Mouse (Mus musculus) forebrain, embryonic 13.5 days (tissue): ENCODE results near the gene Csad. TPM values are rescaled to one million over a fixed set of nuclear protein-coding genes. Genes with fewer than 3 reads are reported as not detected.
"Not testable (repeated sequence)": the region's sequence is repeated elsewhere in the genome, so short reads cannot be mapped to it uniquely, and the experiment has no call there.

Source experiments
- ATAC-seq: fragments of 200-750 bp; cut with Nextera tagmentation; 2 replicates; pipeline ENCODE4 v1.8.0; 2017
- H3K27ac ChIP-seq: fragments of 300-500 bp; sonication (generic); 2 replicates; pipeline ENCODE4 v1.5.1; 2015; ENCODE audit warnings: inconsistent platforms, mild to moderate bottlenecking, moderate library complexity
- H3K27me3 ChIP-seq: fragments of 300-500 bp; sonication (generic); 2 replicates; pipeline ENCODE4 v1.6.1; 2015; ENCODE audit warnings: mild to moderate bottlenecking, inconsistent platforms
- H3K36me3 ChIP-seq: fragments of 300-500 bp; sonication (generic); 2 replicates; pipeline ENCODE4 v1.6.1; 2015; ENCODE audit warnings: mild to moderate bottlenecking, inconsistent platforms; ENCODE audit not compliant: poor library complexity, severe bottlenecking
- H3K4me1 ChIP-seq: fragments of 300-500 bp; sonication (generic); 2 replicates; pipeline ENCODE4 v1.6.1; 2015; ENCODE audit warnings: inconsistent platforms
- H3K4me2 ChIP-seq: fragments of 300-500 bp; sonication (generic); 2 replicates; pipeline ENCODE4 v1.6.1; 2015; ENCODE audit warnings: inconsistent platforms, mild to moderate bottlenecking, moderate library complexity
- H3K4me3 ChIP-seq: fragments of 300-500 bp; sonication (generic); 2 replicates; pipeline ENCODE4 v1.5.1; 2015; ENCODE audit warnings: mild to moderate bottlenecking, inconsistent platforms
- H3K9ac ChIP-seq: fragments of 300-500 bp; sonication (generic); 2 replicates; pipeline ENCODE4 v1.6.1; 2015; ENCODE audit warnings: mild to moderate bottlenecking, inconsistent platforms
- H3K9me3 ChIP-seq: fragments of 300-500 bp; sonication (generic); replicated peaks from 2 replicates; pipeline ENCODE4 v1.6.1; 2016; ENCODE audit warnings: inconsistent platforms
- WGBS: fragments of 180-500 bp; shearing (Covaris S2); methylation state at CpG from one replicate; pipeline ENCODE4 v1.1.7; 2015; 5-methylcytosine and 5-hydroxymethylcytosine counted together
- polyA plus RNA-seq: library from polyadenylated mRNA; unstranded; fragments of >200 nt; fragmentation: Nextera tagmentation; extraction: Ambion mirVana; gene quantifications from 2 replicates; pipeline ENCODE4 v1.2.1, GENCODE M21; 2015

The Csad gene
- polyA plus RNA-seq, 1 experiment from 2014 or later = 42.7 TPM

DNA sequence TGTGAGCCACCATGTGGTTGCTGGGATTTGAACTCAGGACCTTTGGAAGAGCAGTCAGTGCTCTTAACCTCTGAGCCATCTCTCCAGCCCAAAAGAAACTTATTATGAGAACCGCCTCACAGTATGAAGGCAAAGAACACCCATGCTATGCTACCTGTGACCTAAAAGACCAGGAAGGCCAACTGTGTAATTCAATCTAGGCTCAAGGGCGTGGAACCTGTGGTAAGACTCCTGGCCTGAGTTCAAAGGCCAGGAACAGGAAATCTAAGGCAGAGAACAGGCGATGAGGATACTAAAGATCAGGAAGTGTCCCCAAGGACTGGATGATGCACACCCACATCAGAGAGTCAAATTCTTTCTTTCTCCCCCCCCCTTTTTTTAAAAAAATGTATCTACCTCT lies 30.9 kb downstream of the Csad start:
- 92% methylated on average over 3 of the region's 3 CpGs for WGBS
- Histone ChIP-seq H3K9ac (no peak overlapping the region), H3K27me3 (no peaks in the 10 kb centered on the region), H3K36me3 (peaks cover 10% of the 10 kb centered on the region; the same call in 1 of the 2 replicates), H3K4me2 (no peak overlapping the region), H3K4me3 (no peak overlapping the region), H3K4me1 (no peaks in the 10 kb centered on the region), H3K27ac (no peak overlapping the region), H3K9me3 (no peaks in the 10 kb centered on the region)
- no peak for ATAC-seq

DNA sequence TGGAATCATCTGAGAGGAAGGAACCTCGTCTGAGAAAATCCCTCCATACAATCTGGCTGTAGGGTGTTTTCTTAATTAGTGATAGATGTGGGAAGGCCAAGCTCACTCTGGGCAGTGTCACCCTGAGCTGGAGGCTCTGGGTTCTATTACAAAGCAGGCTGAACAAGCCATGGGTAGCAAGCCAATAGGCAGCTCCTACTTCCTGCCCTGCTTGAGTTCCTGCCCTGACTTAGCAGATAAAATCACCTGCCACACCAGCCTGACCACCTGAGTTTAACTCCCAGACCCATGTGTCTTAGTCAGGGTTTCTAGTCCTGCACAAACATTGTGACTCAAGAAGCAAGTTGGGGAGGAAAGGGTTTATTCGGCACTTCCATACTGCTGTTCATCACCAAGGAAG lies 35.5 kb downstream of the Csad start:
- 72% methylated on average over 2 of the region's 2 CpGs for whole genome bisulfite sequencing
- Histone ChIP-seq H3K9ac (no peak overlapping the region), H3K4me3 (no peak overlapping the region)

DNA sequence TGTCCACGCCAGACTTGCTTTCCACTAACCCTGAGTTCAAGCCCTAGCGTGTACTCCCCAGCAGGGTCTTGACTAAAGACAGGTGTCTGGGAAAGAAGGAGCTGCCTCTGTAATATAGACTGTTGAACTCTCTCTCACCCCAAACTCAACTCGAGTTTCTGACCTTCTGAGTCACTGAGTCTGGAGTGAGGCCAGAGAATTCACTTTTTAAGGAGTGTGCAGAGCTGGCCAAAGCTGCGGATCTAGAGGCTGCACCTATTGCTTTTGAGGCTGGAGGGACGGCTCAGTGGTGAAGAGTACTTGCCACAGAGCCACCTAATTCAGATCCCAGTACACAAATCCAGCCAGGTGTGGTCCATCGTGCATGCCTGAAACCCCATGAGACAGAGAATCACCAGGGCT lies 36.9 kb downstream of the Csad start:
- WGBS = 71% methylated on average over 6 of the region's 6 CpGs
- H3K4me3 ChIP-seq = no peak overlapping the region

More for the DNA sequence above, 35.5 kb downstream of the Csad start:
- Histone ChIP-seq H3K4me1 (no peaks in the 10 kb centered on the region), H3K27me3 (no peaks in the 10 kb centered on the region), H3K36me3 (no peaks in the 10 kb centered on the region), H3K27ac (no peak overlapping the region), H3K9me3 (no peaks in the 10 kb centered on the region), H3K4me2 (no peak overlapping the region)
- no peak for ATAC-seq

DNA sequence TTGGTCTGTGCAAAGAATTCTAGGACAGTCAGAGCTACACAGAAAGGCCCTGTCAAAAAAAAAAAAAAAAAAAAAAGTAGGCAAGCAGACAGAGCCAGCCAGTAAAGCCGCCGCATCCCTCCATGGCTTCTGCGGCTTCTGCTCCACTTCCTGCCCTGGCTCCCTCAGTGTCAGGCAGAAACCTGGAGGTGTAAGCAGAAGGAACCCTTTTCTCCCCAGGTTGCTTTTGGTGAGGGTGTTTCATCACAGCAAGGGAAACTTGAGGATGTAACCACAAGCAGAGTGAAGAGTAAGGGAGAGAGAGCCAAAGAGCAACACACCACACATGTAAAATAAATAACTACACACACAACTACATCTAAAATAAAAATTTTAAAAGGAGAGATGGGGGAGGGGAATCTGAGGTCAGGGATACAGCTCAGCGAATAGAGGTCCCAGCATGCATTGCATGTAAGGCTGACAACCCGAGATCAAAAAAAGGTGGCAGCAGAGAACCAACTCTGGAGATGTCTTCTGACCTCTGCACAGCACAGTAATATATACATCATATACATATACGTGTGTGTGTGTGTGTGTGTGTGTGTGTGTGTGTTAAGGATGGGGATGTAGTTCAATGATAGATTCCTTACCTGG lies 38.9 kb downstream of the Csad start:
- no peaks in the 10 kb centered on the region for H3K36me3 ChIP-seq
- H3K27ac ChIP-seq = no peak overlapping the region
- WGBS = 65% methylated on average over 6 of the region's 6 CpGs
- no peak for ATAC-seq
- no peak overlapping the region for H3K4me2 ChIP-seq
- H3K4me3 ChIP-seq = no peak overlapping the region
- H3K9me3 ChIP-seq = no peaks in the 10 kb centered on the region
- no peak overlapping the region for H3K9ac ChIP-seq
- no peaks in the 10 kb centered on the region for H3K27me3 ChIP-seq
- H3K4me1 ChIP-seq = no peaks in the 10 kb centered on the region

More for the DNA sequence above, 36.9 kb downstream of the Csad start:
- Histone ChIP-seq H3K9ac (no peak overlapping the region), H3K36me3 (no peaks in the 10 kb centered on the region), H3K4me1 (no peaks in the 10 kb centered on the region), H3K4me2 (no peak overlapping the region), H3K27ac (no peak overlapping the region), H3K27me3 (no peaks in the 10 kb centered on the region), H3K9me3 (no peaks in the 10 kb centered on the region)
- ATAC-seq = no peak

DNA sequence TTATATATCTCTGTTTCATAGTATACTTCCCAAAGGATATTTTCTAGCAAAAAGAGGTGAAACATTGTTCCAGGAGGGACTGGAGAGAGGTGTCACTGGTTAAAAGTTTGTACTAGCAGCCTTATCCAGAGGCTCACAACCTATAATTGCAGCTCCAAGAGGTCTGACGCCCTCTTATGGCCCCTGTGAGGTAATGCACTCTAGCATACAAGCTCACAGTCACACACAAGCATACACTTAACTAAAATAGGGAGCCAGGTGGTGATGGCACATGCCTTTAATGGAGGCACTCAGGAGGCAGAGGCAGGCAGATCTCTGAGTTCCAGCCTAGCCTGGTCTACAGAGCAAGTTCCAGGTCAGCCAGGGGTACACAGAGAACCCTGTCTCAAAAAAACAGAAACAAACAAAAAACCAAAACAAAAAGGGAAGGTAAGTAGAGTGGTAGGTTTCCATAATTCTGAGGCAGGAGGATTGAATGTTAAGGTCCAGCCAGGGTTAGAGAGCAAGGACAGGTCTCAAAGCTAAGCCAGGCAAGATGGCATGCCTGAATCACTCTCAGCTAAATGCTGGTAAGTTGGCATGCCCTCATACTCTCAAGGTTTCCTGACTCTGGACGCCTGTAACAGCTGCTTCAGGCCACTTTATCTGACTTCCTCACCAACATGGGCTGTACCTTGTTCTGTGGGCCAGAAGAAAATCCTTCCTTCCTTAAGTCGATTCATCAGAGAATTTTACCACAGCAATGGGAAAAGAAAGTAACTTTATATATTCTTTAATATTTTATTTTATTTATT lies 40.4 kb downstream of the Csad start:
- H3K27me3 ChIP-seq = no peaks in the 10 kb centered on the region
- no peak for ATAC-seq
- no peak overlapping the region for H3K9ac ChIP-seq
- no peak overlapping the region for H3K4me2 ChIP-seq
- H3K36me3 ChIP-seq = no peaks in the 10 kb centered on the region
- H3K27ac ChIP-seq = no peak overlapping the region
- no peak overlapping the region for H3K4me3 ChIP-seq
- H3K9me3 ChIP-seq = no peaks in the 10 kb centered on the region
- WGBS = 51% methylated on average over 3 of the region's 3 CpGs
- H3K4me1 ChIP-seq = no peaks in the 10 kb centered on the region

DNA sequence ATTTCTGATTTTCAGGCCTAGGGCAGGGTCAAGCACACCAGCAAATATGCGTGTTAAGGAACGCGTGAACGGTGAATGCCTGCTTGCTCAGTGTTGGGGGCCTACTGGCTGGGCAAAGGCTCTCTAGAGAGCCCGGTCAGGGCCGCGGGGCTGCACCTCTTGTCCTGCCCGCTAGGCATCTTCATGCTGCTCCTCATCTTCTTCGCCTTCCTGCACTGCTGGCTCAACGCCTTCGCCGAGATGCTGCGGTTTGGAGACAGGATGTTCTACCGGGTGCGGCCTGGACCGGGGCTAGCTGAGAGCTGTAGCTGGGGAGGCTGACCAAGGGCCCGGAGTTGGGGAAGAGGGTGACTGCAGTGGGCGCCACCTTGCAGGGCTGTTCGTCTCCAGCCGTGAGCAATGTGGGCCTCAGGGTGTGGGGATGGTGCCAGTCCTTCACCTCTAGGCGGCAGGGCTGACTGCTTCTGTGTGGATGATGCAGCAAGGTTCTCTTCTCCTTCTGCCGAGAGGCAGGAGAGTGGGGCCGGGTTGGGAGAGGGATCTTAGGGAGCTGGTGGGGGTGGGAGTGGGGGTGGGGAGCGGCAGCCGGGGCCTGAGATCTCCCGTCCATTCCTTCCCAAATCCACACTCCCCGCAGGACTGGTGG lies 44.0 kb downstream of the Csad start:
- Histone ChIP-seq H3K4me1 (peaks cover 3% of the 10 kb centered on the region; the same call in 1 of the 2 replicates), H3K4me2 (no peak overlapping the region), H3K36me3 (no peaks in the 10 kb centered on the region), H3K9me3 (no peaks in the 10 kb centered on the region), H3K27ac (no peak overlapping the region), H3K4me3 (no peak overlapping the region), H3K27me3 (no peaks in the 10 kb centered on the region), H3K9ac (no peak overlapping the region)
- 74% methylated on average over 27 of the region's 27 CpGs for WGBS
- no peak for ATAC-seq

DNA sequence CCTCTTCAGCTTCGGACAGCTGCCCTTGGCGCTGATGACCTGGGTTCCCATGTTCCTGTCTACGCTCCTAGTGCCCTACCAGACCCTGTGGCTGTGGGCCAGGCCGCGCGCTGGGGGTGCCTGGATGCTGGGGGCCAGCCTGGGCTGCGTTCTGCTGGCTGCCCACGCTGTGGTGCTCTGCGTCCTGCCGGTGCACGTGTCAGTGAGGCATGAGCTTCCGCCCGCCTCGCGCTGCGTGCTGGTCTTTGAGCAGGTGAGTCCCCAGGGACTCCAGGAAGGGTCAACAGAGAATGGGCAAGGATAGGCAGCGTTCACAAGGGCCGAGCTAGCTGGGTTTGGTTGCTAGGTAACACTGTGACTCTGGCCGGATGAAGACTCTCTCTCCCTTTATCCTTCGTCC lies 47.7 kb downstream of the Csad start:
- Histone ChIP-seq H3K27ac (no peak overlapping the region), H3K4me2 (no peak overlapping the region), H3K4me1 (peaks cover 6% of the 10 kb centered on the region; the same call in 1 of the 2 replicates), H3K36me3 (no peaks in the 10 kb centered on the region), H3K9ac (no peak overlapping the region), H3K9me3 (no peaks in the 10 kb centered on the region), H3K4me3 (no peak overlapping the region), H3K27me3 (no peaks in the 10 kb centered on the region)
- no peak for ATAC-seq
- WGBS = 31% methylated on average over 20 of the region's 20 CpGs

DNA sequence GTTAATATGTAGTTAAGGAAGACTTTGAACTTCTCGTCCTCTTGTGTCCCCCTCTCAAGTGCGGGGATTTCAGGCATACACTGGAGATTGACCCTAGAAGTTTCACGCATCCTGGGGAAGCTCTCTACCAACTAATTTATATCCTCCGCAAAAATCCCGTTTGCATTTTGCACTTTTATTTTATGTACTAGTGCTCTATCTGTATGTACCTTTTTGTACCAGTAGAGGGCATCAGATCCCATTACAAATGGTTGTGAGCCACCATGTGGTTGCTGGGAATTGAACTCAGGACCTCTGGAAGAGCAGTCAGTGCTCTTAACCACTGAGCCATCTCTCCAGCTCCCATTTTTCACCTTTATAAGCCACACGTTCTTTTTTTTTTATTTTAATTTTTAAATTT lies 49.5 kb downstream of the Csad start:
- H3K36me3 ChIP-seq, H3K4me3 ChIP-seq, H3K9ac ChIP-seq, H3K27me3 ChIP-seq, H3K4me2 ChIP-seq, H3K4me1 ChIP-seq, H3K27ac ChIP-seq, ATAC-seq, H3K9me3 ChIP-seq: not testable (repeated sequence)
- WGBS = 93% methylated on average over 6 of the region's 6 CpGs

DNA sequence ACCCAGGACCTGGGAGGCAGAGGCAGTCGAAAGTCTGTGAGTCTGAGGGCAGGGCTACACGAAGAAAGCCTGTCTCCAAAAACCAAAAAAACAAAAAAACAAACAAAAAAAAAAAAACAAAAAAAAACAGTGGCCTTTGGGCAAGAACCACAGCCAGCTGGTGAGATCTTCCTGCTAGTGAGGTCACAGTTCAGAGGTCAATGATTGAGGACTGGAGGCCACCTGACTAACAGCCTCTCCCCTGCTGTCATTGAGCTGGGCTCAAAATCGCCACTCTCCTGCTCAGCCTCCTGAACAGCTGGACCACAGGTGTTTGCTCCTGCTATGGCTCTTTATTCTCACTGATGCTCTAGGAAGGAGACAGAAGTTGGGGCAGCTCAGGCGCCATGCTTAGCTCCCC lies 51.9 kb downstream of the Csad start:
- no peak overlapping the region for H3K4me2 ChIP-seq
- ATAC-seq = no peak
- no peaks in the 10 kb centered on the region for H3K36me3 ChIP-seq
- WGBS = 41% methylated on average over 4 of the region's 4 CpGs
- H3K9ac ChIP-seq = no peak overlapping the region
- no peaks in the 10 kb centered on the region for H3K9me3 ChIP-seq
- no peak overlapping the region for H3K4me3 ChIP-seq
- no peak overlapping the region for H3K27ac ChIP-seq
- H3K4me1 ChIP-seq = peaks cover 6% of the 10 kb centered on the region; the same call in 1 of the 2 replicates
- no peaks in the 10 kb centered on the region for H3K27me3 ChIP-seq

DNA sequence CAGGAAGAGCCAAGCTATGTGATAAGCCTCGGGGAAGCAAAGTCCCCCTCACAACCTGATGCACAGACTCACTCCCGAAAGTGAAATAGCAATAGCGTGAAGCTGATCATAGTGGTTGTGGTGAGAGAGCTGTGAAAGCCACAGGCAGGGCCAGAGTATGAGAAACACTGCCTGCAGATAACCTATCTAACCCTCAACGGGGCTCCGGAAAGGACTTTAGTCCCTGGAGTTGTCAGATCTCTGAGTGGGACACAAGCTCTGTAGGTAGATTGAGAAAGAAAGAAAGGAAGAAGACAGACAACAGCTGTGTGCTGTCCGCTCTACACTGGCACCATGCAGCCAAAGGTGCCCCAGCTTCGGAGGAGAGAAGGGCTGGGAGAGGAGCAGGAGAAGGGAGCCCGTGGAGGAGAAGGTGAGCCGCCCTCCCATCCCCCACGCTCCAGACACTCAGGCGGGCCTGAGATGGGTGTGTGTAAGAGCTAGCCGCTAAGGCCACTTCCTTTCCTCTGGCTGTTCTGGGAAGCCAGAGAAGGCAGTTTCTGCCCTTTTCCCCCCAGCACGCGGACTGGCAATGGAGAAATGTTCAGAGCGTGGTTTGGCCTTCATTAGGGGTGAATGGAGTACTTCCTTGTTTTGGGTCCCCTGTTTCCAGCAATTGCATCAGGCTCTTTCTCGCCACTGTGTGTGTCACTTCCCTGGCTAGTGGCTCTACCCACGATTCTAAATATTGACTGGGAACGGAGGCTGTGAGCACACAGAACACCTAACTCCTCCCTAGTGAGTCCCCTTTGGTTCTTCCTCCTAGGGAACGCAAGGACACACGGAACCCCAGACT lies 54.0 kb downstream of the Csad start, which contains the start of gene Soat2:
Gene Soat2 (plus strand): TSS at position 226 of the 835 bp plus-strand sequence.
- WGBS = 59% methylated on average over 20 of the region's 20 CpGs
- Histone ChIP-seq H3K4me2 (no peak within 1 kb of the TSS), H3K27ac (no peak within 1 kb of the TSS), H3K9me3 (no peaks in the 10 kb centered on the region), H3K4me3 (no peak within 1 kb of the TSS), H3K9ac (no peak within 1 kb of the TSS), H3K36me3 (no peaks in the 10 kb centered on the region), H3K27me3 (peaks cover 7% of the 10 kb centered on the region), H3K4me1 (0 out of 2 replicates have a peak, but pooled peaks cover 4% of the 10 kb centered on the region)
- ATAC-seq = no peak

DNA sequence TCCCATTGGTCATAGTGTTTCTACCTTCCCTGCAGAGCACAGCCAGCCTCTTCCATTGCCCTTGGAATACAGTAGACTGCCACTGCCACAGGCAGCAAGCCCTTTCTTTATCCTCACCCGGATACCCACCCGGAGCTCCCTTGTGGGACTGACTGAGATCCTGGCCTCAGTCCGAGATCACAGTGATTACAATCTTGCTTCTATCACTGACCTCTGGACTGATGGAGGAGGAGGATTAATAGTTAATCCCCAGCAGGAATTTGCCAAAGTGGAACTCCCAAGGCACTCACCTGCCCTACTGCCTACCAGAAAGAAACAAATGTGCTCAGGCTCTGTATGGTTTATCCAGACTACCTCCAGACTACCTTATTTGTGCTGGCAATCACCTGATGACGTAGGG lies 55.0 kb downstream of the Csad start:
- H3K4me2 ChIP-seq = no peak overlapping the region
- WGBS = 65% methylated on average over 4 of the region's 4 CpGs
- peaks cover 17% of the 10 kb centered on the region for H3K27me3 ChIP-seq
- no peak for ATAC-seq
- H3K9me3 ChIP-seq = no peaks in the 10 kb centered on the region
- no peaks in the 10 kb centered on the region for H3K36me3 ChIP-seq
- no peak overlapping the region for H3K4me3 ChIP-seq
- H3K4me1 ChIP-seq = peaks cover 7% of the 10 kb centered on the region
- H3K27ac ChIP-seq = no peak overlapping the region
- H3K9ac ChIP-seq = no peak overlapping the region
